Mouse (Mus musculus) adrenal gland, adult 18-20 months (tissue): ENCODE measurements at regions not wholly inside any gene's neighbourhood (a gene's known extent, or its start where the extent isn't known, plus 50 kb on each side); places are given as distances from the start of the nearest gene placed in this dataset.

Source experiments
- DNase-seq, 2 experiments: peaks; one replicate each; pipeline ENCODE4 v3.0.0; 2021 to 2022; ENCODE audit warnings: low spot score in 2 of 2

- DNase-seq: no peak
Measured at GRCm38 (mm10) chr13:73132746-73133145, 127.5 kb upstream of the Irx4 start.

- DNase-seq: no peak
Measured at GRCm38 (mm10) chr13:73134929-73135328, 125.3 kb upstream of the Irx4 start.

GRCm38 (mm10) chr13:73141302-73141701 lies 119.0 kb upstream of the Irx4 start:
- no peak for DNase-seq

- no peak for DNase-seq
Measured at GRCm38 (mm10) chr13:73158016-73158415, 102.3 kb upstream of the Irx4 start.

GRCm38 (mm10) chr13:73159454-73159853 lies 100.8 kb upstream of the Irx4 start:
- no peak for DNase-seq

- DNase-seq: no peak
Measured at GRCm38 (mm10) chr13:73159865-73160264, 100.4 kb upstream of the Irx4 start.

- peak; percentile 76 to 78 for DNase-seq
Measured at GRCm38 (mm10) chr13:73160289-73160688, 100.0 kb upstream of the Irx4 start.

- no peak for DNase-seq
Measured at GRCm38 (mm10) chr13:73170301-73170700, 90.0 kb upstream of the Irx4 start.

- DNase-seq: no peak
Measured at GRCm38 (mm10) chr13:73207931-73208448, 52.3 kb upstream of the Irx4 start.
